Mouse (Mus musculus) intestine, embryonic 16.5 days (tissue): ENCODE data around the gene Uqcc2. TPM values are rescaled to one million over a fixed set of nuclear protein-coding genes. Genes with fewer than 3 reads are reported as not detected.

Experiments used
- ATAC-seq: fragments of 200-750 bp; cut with Nextera tagmentation; 2 replicates; pipeline ENCODE4 v1.8.0; 2017; ENCODE audit warnings: moderate TSS enrichment, moderate library complexity
- H3K27ac ChIP-seq: fragments of 300-500 bp; sonication (generic); 2 replicates; pipeline ENCODE4 v1.5.1; 2014; ENCODE audit warnings: mild to moderate bottlenecking, low read length
- H3K27me3 ChIP-seq: fragments of 300-500 bp; sonication (generic); replicated peaks from 2 replicates; pipeline ENCODE4 v1.6.1; 2014; ENCODE audit warnings: low read length, control low read depth, mixed read lengths; ENCODE audit not compliant: control insufficient read depth, insufficient read depth
- H3K36me3 ChIP-seq: fragments of 300-500 bp; sonication (generic); 2 replicates; pipeline ENCODE4 v1.6.1; 2014; ENCODE audit warnings: low read length, control low read depth; ENCODE audit not compliant: control insufficient read depth, insufficient read depth
- H3K4me1 ChIP-seq: fragments of 300-500 bp; sonication (generic); 2 replicates; pipeline ENCODE4 v1.6.1; 2014; ENCODE audit warnings: low read length, control low read depth, mixed read lengths; ENCODE audit not compliant: control insufficient read depth, insufficient read depth
- H3K4me2 ChIP-seq: fragments of 300-500 bp; sonication (generic); 2 replicates; pipeline ENCODE4 v1.6.1; 2014; ENCODE audit warnings: low read depth, low read length, control low read depth
- H3K4me3 ChIP-seq: fragments of 300-500 bp; sonication (generic); 2 replicates; pipeline ENCODE4 v1.5.1; 2014; ENCODE audit warnings: mild to moderate bottlenecking, low read length
- H3K9ac ChIP-seq: fragments of 300-500 bp; sonication (generic); 2 replicates; pipeline ENCODE4 v1.6.1; 2014; ENCODE audit warnings: low read depth, low read length
- H3K9me3 ChIP-seq: fragments of 300-500 bp; sonication (generic); 2 replicates; pipeline ENCODE4 v1.6.1; 2016; ENCODE audit warnings: low read length, control low read depth; ENCODE audit not compliant: control insufficient read depth
- WGBS: fragments of 180-500 bp; shearing (Covaris S2); extraction: QIAGEN DNeasy Blood & Tissue Kit; methylation state at CpG from one replicate; pipeline ENCODE4 v1.1.7; 2014; 5-methylcytosine and 5-hydroxymethylcytosine counted together
- polyA plus RNA-seq: library from polyadenylated mRNA; unstranded; fragments of >200 nt; fragmentation: Nextera tagmentation; extraction: Ambion mirVana; gene quantifications from 2 replicates; pipeline ENCODE4 v1.2.1, GENCODE M21; 2015

The Uqcc2 gene
- polyA plus RNA-seq, 1 experiment from 2014 or later: 255 TPM

DNA sequence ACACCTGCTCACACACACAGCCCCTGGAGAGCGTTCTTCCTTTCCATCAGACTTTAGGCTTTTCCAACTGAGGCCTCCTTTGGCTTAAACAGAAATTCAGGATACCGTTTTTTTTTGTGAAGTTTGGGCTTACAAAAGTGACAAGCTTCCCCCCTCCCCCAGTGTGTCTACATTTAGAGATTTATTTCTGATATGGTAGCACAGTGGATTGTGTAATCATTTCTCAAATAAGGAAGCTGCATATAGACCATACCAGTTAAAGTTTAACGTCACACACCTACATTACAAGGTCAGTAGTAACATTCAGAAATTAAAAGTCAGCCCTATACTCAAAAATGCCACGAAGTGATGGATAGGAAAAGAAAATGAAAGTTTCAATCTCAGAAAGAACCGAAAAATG is 51.8 kb downstream of the Uqcc2 start:
- peak overlapping the region; percentile 85 for H3K27ac ChIP-seq
- peaks cover 14% of the 10 kb centered on the region for H3K36me3 ChIP-seq
- peak overlapping the region; percentile 7; the same call in 1 of the 2 replicates for H3K4me2 ChIP-seq
- H3K9me3 ChIP-seq: 0 out of 2 replicates have a peak, but pooled peaks cover 2% of the 10 kb centered on the region
- H3K4me3 ChIP-seq: no peak overlapping the region
- no peak overlapping the region for H3K9ac ChIP-seq
- no peaks in the 10 kb centered on the region for H3K27me3 ChIP-seq
- H3K4me1 ChIP-seq: peaks cover 44% of the 10 kb centered on the region
- 55% methylated on average over 5 of the region's 5 CpGs for WGBS
- ATAC-seq: peak; percentile 49; the same call in 1 of the 2 replicates

DNA sequence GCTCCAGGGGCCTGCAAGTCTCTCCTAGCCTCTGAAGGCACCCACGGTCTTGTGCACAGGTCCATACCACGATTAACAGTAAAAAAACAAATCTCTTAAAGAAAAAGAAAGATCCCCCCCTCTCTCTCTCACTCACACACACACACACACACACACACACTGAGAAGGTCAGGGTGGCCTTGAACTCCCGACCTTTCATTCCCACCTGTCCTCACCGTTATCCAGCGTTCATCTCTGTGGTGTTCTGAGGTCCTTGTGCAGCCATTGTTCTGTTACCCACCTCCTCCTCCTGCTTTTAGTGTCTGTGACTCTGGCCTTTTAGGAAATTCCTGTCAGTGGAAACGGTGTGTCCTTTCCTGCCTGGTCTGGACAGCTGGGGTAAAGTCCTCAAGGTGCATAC is 55.2 kb downstream of the Uqcc2 start:
- H3K4me1 ChIP-seq: peaks cover 48% of the 10 kb centered on the region
- no peak overlapping the region for H3K4me2 ChIP-seq
- no peak overlapping the region for H3K9ac ChIP-seq
- WGBS: 73% methylated on average over 6 of the region's 6 CpGs
- H3K4me3 ChIP-seq: no peak overlapping the region
- no peak overlapping the region for H3K27ac ChIP-seq
- no peak for ATAC-seq
- H3K36me3 ChIP-seq: peaks cover 13% of the 10 kb centered on the region
- no peaks in the 10 kb centered on the region for H3K27me3 ChIP-seq
- no peaks in the 10 kb centered on the region for H3K9me3 ChIP-seq

DNA sequence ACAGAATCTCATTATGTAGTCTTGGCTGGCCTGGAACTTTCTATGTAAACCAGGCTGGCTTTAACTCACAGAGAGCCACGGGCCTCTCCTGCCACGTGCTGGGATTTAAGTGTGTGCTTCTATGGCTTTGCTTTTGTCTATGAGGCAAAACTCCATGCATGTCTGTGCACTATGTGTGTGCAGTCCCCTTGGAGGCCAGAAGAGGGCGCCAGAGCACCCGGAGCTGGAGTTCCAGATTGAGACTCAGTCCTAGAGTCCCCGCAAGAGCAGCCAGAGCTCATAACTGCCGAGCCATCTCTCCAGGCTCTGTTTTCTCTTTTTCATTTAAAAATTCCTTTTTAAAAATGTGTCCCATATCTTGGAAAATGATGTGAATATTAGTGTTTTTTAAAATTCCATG is 55.8 kb downstream of the Uqcc2 start:
- Histone ChIP-seq H3K27me3 (no peaks in the 10 kb centered on the region), H3K4me2 (no peak overlapping the region), H3K9me3 (no peaks in the 10 kb centered on the region), H3K4me3 (no peak overlapping the region), H3K4me1 (peaks cover 43% of the 10 kb centered on the region), H3K36me3 (peaks cover 13% of the 10 kb centered on the region), H3K9ac (no peak overlapping the region), H3K27ac (no peak overlapping the region)
- WGBS: 84% methylated on average over 6 of the region's 6 CpGs
- ATAC-seq: no peak

DNA sequence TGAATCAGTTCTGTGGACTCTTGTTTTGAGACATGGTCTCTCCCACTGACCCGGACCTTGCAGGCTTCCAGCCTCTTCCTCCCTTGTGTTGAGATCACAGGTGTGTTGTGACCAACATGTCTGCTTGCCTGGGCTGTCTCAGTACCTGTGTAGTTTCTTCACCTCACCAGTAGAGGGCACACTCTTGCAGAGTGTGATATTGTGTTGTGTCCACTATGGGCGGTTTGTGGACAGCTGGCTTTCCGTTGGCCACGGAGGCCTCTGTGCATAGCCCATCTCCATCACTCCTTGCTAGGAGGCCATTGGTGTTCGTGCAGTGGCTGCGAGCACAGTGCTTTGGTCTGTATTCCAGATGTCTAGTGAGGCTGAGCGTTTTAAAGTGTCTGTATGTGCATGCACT is 56.6 kb downstream of the Uqcc2 start:
- H3K27me3 ChIP-seq: no peaks in the 10 kb centered on the region
- no peak overlapping the region for H3K9ac ChIP-seq
- peaks cover 36% of the 10 kb centered on the region for H3K4me1 ChIP-seq
- 95% methylated on average over 7 of the region's 7 CpGs for WGBS
- H3K4me3 ChIP-seq: no peak overlapping the region
- no peak overlapping the region for H3K27ac ChIP-seq
- no peaks in the 10 kb centered on the region for H3K9me3 ChIP-seq
- H3K36me3 ChIP-seq: peaks cover 13% of the 10 kb centered on the region
- no peak for ATAC-seq
- H3K4me2 ChIP-seq: no peak overlapping the region

DNA sequence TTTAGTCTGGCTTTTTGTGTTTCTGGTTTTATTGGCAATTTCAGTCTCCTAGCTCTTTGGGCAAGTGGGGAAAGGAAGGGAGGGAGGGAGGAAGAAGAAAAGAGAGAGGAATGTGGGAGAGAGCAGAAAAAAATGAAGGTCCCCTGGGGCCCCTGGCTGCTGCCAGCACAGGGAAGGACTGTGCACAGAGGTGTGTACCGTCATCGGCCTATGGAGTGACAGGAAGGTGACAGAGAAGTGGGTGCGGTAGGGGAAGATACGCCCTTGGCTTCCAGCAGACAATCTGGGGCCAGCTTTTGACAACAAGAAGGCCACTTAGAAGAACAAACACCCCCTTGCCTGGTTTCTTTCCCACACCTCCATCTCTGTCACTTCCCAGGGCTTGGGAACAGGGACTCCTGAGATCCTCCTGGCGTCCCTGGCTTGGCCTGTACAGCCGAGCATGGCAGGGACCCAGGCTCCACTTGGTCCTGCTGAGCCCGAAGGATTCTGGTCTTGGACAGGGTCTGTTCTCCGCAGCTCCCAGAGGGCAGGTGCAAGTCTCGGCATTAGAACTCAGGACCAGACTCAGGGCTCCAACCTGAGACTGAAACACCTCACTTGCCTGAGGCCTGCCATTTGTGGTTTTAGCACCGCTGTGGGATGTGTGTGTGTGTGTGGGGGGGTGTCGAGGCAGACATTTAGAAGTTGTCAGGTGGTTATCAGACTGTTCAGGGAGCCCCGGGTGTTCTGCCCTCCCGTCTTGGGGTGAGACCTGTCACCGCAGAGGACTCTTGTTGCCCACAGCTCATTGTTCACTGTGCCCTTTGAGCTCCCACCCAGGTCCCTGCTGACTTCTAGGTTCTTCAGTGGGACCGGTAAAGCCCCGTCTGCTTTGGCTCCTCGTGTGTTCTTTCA is 58.6 kb downstream of the Uqcc2 start:
- H3K9ac ChIP-seq: no peak overlapping the region

DNA sequence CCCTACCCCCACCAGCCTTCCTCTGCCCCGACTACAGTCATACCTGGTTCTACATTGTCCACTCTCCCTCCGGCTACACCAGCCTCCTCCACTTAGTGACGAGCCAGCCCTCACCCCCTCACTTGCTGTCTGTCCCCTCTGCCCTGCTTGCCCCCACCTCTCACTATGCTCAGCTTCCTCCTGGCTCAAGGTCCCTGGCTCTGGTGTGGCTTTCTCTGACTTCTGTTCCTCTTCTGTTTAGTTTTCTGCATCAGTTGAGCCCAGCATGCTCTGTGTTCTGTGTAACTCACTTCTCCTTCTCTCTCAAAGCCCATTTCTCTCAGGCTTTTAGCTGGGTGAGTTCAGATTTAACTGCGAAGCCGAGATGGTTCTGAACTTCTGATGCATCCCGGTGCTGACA is 59.5 kb downstream of the Uqcc2 start:
- Histone ChIP-seq H3K27me3 (no peaks in the 10 kb centered on the region), H3K4me1 (peaks cover 35% of the 10 kb centered on the region), H3K4me3 (no peak overlapping the region), H3K36me3 (peaks cover 13% of the 10 kb centered on the region), H3K9ac (peak overlapping the region; percentile 16), H3K9me3 (no peaks in the 10 kb centered on the region), H3K27ac (peak overlapping the region; percentile 79), H3K4me2 (no peak overlapping the region)
- WGBS: 64% methylated on average over 6 of the region's 6 CpGs
- no peak for ATAC-seq

More for the DNA sequence above, 58.6 kb downstream of the Uqcc2 start:
- Histone ChIP-seq H3K27ac (peak overlapping the region; percentile 79), H3K27me3 (no peaks in the 10 kb centered on the region), H3K4me2 (no peak overlapping the region), H3K36me3 (peaks cover 13% of the 10 kb centered on the region), H3K4me3 (no peak overlapping the region), H3K4me1 (peaks cover 29% of the 10 kb centered on the region), H3K9me3 (no peaks in the 10 kb centered on the region)
- 72% methylated on average over 17 of the region's 17 CpGs for WGBS
- ATAC-seq: peak; percentile 83

DNA sequence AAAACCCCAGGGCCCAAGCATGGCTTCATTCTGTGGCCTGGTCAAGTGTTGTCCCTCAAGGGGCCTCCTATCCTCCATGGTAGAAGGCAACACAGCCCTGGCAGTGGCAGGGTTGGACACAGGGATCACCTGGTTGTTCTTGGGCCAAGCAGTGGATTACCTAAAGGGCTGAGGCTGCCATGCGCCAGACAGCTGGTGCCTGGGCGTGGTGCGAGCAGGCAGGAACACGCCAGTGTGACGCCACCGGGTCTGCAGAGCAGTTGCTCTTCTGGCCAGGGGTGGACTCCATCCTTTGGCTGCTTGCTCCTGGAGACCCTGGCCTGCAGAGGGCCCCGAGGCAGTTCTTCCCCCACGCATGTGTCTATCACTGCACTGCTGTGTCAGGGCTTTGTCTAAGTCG is 59.9 kb downstream of the Uqcc2 start:
- Histone ChIP-seq H3K4me3 (no peak overlapping the region), H3K27me3 (no peaks in the 10 kb centered on the region), H3K36me3 (peaks cover 13% of the 10 kb centered on the region), H3K27ac (peak overlapping the region; percentile 79), H3K4me2 (no peak overlapping the region), H3K9ac (peak overlapping the region; percentile 16; the same call in 1 of the 2 replicates), H3K4me1 (peaks cover 38% of the 10 kb centered on the region), H3K9me3 (no peaks in the 10 kb centered on the region)
- peak; percentile 64 for ATAC-seq
- 62% methylated on average over 9 of the region's 9 CpGs for WGBS

DNA sequence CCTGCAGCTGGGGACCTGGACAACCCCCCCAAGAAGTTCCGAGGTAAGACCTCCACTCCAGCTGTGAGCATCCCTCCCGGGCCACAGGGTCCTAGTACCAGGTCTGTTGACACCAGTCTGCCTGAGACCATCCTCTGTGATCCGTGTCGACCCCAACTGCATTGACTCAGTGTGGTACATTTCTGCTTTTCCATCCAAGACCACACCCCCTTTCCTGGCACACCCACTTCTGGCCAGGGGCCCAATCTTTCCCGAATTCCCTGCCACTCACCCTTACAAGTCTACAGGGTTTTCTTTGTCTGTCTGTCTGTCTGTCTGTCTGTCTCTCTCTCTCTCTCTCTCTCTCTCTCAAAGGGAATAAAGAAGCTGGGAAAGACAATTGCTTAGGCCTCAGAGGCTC is 60.6 kb downstream of the Uqcc2 start:
- Histone ChIP-seq H3K4me3 (no peak overlapping the region), H3K27ac (no peak overlapping the region), H3K9me3 (no peaks in the 10 kb centered on the region), H3K36me3 (peaks cover 13% of the 10 kb centered on the region), H3K9ac (no peak overlapping the region), H3K4me1 (peaks cover 38% of the 10 kb centered on the region), H3K27me3 (no peaks in the 10 kb centered on the region), H3K4me2 (no peak overlapping the region)
- 78% methylated on average over 5 of the region's 5 CpGs for WGBS
- ATAC-seq: no peak
